Mouse (Mus musculus) retina, postnatal 1 day (tissue): ENCODE measurements around the gene Dapk2.
A peak's percentile ranks its signal among the peaks of the same experiment; 100 is the strongest.

Experiments used
- DNase-seq: peaks from one replicate; pipeline ENCODE4 v3.0.0-alpha.2; 2012

The Dapk2 gene

GRCm38 (mm10) chr9:66237742-66238141, 79.7 kb downstream of the Dapk2 start:
- no peak for DNase-seq

GRCm38 (mm10) chr9:66239173-66239572, 81.2 kb downstream of the Dapk2 start:
- no peak for DNase-seq

- DNase-seq: no peak
Observed at GRCm38 (mm10) chr9:66239691-66240090, 81.7 kb downstream of the Dapk2 start.

DNA sequence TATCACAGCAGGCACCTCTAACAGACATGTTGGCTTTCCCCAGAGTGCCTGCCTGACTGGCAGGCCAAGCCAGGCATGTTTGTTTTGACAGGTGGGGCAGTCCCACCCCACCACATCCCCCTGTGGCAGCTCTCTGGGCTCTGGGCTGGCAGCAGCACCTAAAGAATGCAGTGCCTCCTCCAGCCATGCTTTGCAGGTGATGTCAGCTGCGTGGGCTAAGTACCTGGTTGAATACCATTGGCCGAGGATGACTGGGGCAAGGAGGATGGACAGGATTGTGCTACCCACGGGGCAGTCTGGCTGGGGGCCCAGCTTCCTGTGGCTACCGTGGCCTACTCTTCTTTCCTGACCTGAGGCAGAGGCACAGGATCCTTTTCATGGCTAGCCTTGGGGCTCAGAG, 82.5 kb downstream of the Dapk2 start:
- DNase-seq: no peak

DNA sequence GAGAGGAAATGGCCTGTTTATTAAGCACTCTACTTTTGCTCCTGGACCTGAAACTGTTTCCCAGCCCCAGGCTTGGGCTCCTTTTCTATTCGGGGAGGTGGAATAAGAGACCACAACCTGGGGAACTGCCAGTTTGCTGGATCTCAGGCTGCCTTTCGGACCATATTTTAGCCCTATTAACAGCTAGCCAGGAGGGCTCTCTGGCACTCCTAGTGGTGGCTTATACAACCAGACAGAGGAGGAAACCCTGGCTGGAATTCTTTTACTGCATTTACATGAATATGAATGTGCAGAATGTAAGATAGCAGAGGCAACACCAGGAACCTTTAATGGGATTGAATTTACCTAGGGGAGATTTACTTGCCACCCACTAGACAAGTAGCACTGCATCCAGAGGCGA, 83.0 kb downstream of the Dapk2 start:
- peak; percentile 64 for DNase-seq

GRCm38 (mm10) chr9:66241722-66242121, 83.7 kb downstream of the Dapk2 start:
- no peak for DNase-seq

DNA sequence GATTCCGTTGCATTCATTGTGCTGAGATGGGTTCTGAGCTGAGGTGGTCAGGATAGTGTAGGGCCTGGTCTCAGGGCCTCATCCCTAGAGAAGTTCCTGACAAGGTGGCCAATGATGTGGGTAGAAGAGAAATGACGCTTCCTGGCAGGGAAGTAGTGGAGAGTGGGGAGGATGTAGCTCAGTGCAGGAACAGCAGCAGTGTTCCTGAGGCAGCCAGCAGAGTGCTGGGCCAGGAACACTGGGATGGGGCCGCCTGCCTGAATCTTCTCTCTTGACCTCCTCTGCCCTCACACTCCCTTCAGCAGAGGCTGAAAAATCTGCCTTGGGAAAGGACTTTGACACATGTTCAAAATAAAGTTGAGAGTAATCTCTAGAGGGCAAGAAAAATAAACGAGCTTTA, 85.2 kb downstream of the Dapk2 start:
- no peak for DNase-seq

- DNase-seq: no peak
Observed at GRCm38 (mm10) chr9:66244079-66244478, 86.1 kb downstream of the Dapk2 start.

DNA sequence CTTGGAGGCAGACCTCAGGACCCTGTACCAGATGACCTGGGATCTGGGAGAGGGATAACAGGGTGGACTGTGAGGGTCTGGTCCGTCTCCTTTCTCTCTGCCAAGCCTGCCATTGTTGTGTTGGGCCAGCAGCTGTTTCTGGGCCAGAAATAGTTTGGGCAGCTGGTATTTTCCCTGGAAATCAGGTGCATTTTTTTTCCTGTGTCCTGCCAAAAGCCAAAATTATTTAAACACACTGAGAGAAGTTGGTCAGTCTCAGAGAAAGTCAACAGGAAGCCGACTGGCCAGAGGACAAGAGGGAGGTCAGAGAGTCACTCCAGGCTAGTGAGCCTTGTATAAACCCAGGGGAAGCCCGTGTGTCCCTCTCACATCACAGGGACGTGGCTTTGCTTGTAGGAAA, 87.7 kb downstream of the Dapk2 start:
- DNase-seq: no peak

- DNase-seq: no peak
Observed at GRCm38 (mm10) chr9:66249281-66249680, 91.3 kb downstream of the Dapk2 start.

DNA sequence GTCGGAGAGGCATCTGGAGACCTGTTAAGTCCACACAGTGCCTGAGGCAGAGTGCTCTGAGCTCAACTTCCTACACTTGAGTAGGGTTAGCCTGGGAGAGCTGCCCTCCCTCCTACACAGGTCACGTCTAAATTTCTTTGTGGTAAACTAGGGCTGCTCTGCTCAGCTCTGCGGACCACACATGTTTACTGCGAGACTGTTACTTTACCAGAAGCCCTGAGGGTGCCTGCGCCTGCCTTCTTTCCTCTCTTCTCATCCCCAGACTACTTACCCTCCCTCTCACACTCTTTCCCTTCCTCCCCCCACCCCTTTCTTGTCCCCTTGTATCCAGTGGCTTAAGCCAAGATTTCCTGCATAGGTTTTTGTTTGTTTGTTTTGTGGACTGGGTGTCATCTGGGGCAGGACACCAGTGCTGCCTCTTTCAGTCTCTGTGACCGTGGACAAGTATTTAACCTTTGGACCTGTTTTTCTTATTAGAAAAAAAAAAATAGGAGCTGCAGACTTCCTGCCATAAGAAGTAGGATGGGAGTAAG, 93.2 kb downstream of the Dapk2 start:
- DNase-seq: no peak

GRCm38 (mm10) chr9:66261741-66262140, 103.7 kb downstream of the Dapk2 start:
- DNase-seq: no peak

DNA sequence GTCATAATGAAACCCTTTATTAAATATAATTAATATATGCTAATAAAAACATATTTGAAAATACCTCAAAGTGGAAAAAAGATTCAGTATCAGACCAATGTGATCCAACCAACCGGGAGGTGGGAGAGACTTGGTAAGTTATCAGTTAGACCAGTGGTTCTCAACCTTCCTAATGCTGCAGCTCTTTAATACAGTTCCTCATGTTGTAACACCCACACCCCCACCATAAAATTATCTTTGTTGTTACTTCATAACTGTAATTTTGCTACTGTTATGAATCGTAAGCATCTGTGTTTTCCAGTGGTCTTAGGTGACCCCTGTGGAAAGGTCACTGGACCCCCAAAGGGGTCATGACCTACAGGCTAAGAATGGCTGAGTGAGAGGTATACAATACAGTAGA, 105.7 kb downstream of the Dapk2 start:
- DNase-seq: no peak

- no peak for DNase-seq
Observed at GRCm38 (mm10) chr9:66265645-66266044, 107.6 kb downstream of the Dapk2 start.

DNA sequence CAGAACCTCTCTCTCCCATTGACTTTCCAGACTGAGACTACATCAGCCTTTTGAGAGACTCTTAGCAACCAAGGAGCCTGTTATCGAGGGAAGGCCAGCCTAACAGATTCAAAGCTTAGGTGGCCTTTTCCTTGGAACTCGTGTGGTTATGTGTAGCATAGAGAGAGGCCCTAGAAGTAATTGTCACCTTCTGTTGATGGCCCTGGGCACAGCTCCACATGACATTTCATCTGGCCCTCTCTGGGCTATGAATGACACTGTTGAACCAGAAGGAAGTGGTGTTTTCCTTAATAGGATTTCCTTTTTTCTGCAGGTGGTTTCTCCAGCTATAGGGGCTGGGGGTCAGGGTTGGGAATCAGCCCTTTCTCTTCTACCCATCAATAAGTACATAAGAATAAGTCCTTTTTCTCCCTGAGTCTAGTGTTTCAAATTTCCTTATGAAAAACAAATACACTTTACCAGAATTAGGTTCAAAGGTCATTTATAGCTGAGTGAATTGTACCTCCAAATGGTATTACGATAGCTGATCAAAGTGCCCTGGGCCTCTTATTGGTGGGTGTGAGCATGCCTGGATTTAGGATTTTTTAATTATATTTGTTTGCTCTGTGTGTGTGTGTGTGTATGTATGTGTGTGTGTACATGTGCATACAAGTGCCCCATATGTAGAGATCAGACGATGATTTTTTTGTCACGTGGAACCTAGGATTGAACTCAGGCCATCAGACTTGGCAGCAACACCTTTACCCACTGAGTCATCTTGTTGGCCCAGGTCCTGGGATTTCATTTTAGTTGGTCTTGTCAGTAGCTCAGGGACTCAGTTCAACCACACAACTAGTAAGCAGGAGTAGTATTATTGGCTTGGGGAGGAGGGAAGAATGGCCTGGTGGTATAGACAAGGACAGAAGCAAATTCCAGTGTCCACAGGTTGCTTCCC, 108.5 kb downstream of the Dapk2 start:
- DNase-seq: no peak

DNA sequence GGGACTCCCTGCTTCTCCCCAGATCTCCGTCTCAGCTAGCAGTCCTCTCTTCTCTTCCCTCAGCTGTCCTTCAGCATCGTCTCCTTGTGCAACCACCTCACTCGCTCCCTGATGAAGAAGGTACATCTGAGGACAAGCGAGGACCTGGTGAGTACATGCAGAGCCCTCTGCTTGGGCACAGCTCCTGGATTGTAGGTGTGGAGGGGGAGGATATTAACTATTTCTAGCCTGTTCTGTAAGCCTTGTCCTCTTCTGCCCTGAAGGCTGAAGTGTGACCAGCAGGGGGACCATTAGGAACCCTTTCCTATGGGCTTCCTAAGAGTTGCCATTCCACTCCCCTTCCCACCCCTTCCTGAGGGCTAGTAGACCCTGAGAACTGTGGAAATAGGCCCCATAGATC, 110.8 kb downstream of the Dapk2 start:
- DNase-seq: no peak

- DNase-seq: no peak
Observed at GRCm38 (mm10) chr9:66270038-66270437, 112.0 kb downstream of the Dapk2 start.

GRCm38 (mm10) chr9:66271726-66272125, 113.7 kb downstream of the Dapk2 start:
- no peak for DNase-seq

DNA sequence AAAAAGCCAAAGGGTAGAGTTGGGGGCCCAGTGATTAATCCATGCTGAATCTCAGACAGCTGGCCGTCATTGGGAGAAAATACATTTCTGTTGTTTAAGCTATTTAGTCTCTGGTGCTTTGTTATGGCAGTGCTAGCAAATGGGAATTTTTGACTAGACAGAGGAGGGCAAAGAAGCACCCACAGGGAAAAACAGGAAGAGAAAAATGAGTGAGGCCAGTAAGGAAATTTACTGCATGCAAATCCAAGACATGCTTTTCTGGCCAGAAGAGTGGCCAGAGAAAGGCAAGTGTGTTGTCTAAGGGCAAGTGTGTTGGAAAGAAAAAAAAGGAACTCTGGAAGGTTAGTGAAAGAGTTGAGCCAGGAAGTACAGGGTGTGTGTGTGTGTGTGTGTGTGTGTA, 115.6 kb downstream of the Dapk2 start:
- DNase-seq: no peak

DNA sequence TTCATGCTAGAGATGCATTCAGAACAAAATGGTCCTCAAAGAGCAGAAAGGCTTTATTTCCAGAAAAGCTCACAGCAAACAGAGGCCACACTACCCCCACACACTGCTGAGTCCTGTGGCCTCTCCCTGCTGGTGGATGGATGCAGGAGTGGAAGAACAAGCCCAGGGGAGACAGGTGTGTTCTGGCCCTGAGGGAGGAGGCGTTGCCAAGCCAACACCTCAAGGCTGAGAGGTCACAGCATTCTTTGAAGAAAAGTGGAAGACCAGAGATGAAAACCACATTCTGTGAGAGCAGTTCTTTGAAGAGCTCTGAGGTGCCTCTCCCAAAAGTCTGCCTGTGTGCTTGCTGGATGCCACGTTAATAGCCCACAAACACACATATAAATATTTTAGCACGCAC, 116.6 kb downstream of the Dapk2 start:
- peak; percentile 21 for DNase-seq

DNA sequence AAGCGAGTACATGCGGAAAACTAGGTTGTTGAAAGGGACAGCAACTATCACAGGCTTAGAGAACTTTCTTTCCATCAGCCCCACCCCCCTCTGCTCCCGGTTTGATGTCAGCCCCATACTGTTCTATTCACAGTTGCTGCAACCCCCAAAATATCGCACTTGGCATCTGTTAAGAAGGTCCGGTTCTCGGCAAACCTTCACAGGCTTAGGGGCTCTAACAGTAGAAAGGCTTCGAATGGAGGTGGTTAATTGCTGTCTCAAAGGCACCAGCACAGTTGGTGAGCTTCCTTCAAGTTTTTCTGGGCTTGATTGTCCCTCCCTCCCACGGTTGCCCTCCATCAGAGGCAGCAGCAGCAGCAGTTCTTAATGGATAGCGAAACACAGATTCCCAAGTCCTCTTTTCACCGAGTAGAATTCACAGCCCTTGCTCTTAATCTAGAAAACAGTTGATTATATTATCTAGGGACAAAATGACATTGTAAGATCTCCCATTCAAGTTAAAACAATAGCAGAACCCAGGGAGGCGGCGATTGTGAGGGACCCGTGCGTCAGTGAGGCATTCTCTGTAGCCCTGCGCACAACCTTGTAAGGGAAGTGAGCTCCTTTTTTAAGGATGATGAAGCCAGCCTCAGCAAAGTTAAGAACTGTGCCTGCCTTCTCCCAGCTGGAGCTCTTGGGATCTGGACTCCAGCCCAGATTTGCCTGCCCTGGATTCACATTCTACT, 117.4 kb downstream of the Dapk2 start:
- DNase-seq: peak; percentile 65

GRCm38 (mm10) chr9:66276062-66276461, 118.0 kb downstream of the Dapk2 start:
- no peak for DNase-seq

DNA sequence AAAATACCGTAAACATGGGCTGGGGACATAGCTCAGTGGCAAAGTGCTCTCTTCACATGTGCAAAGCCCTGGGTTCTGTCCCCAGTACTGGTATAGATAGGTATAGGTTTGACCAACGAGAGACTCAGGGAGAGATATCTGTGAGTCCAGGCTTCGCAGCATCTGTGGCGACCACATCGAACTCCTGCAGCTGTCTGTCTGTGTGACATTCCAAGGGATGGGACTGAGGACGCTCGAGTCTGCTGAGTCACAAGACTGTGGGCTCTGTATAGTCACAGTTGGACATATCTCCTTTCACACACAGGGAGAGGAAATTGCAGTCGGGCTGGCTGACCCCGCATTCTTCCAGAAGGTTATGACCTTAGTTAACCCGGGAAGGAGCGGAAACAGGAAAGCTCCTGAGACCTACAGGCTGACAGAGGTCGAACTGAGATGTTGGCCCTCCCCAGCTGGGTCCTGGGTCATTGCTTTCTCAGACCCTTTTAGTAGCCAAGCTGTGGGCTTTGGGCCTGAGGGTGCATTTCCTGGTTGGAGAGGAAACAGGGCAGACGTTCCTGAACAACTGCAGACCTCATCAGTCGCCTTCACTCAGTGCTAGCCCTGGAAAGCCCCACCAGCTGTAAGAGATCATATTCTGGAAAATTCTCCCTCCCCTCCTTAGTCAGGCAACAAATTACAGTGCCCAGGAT, 118.8 kb downstream of the Dapk2 start:
- DNase-seq: peak; percentile 38
